Mouse (Mus musculus) embryonic facial prominence, embryonic 15.5 days (tissue): ENCODE results near the gene Dap. TPM values are rescaled to one million over a fixed set of nuclear protein-coding genes. Genes with fewer than 3 reads are reported as not detected.

Experiments used
- ATAC-seq: fragments of 200-750 bp; cut with Nextera tagmentation; 2 replicates; pipeline ENCODE4 v1.8.0; 2017; ENCODE audit warnings: low read depth, moderate TSS enrichment; ENCODE audit not compliant: insufficient number of reproducible peaks, low FRiP score, low TSS enrichment
- H3K27ac ChIP-seq: fragments of 300-500 bp; sonication (generic); replicated peaks from 2 replicates; pipeline ENCODE4 v1.5.1; 2015; ENCODE audit warnings: mild to moderate bottlenecking, inconsistent platforms
- H3K27me3 ChIP-seq: fragments of 300-500 bp; sonication (generic); 2 replicates; pipeline ENCODE4 v1.6.1; 2015; ENCODE audit warnings: inconsistent platforms
- H3K36me3 ChIP-seq: fragments of 300-500 bp; sonication (generic); 2 replicates; pipeline ENCODE4 v1.6.1; 2015; ENCODE audit warnings: mild to moderate bottlenecking, inconsistent platforms
- H3K4me1 ChIP-seq: fragments of 300-500 bp; sonication (generic); 2 replicates; pipeline ENCODE4 v1.6.1; 2015; ENCODE audit warnings: inconsistent platforms
- H3K4me2 ChIP-seq: fragments of 300-500 bp; sonication (generic); replicated peaks from 2 replicates; pipeline ENCODE4 v1.6.1; 2015; ENCODE audit warnings: mild to moderate bottlenecking, inconsistent platforms
- H3K4me3 ChIP-seq: fragments of 300-500 bp; sonication (generic); replicated peaks from 2 replicates; pipeline ENCODE4 v1.5.1; 2015; ENCODE audit warnings: mild to moderate bottlenecking, inconsistent platforms
- H3K9ac ChIP-seq: fragments of 300-500 bp; sonication (generic); 2 replicates; pipeline ENCODE4 v1.6.1; 2015; ENCODE audit warnings: inconsistent platforms
- H3K9me3 ChIP-seq: fragments of 300-500 bp; sonication (generic); replicated peaks from 2 replicates; pipeline ENCODE4 v1.6.1; 2016; ENCODE audit warnings: inconsistent platforms
- WGBS: fragments of 180-500 bp; shearing (Covaris S2); methylation state at CpG from one replicate; pipeline ENCODE4 v1.1.7; 2015; 5-methylcytosine and 5-hydroxymethylcytosine counted together
- polyA plus RNA-seq: library from polyadenylated mRNA; unstranded; fragments of >200 nt; fragmentation: Nextera tagmentation; extraction: Ambion mirVana; gene quantifications from 2 replicates; pipeline ENCODE4 v1.2.1, GENCODE M21; 2015

The Dap gene
- polyA plus RNA-seq, 1 experiment from 2014 or later = 115 TPM

GRCm38 (mm10) chr15:31265404-31265803 lies 41.3 kb downstream of the Dap start:
- no peak overlapping the region for H3K4me3 ChIP-seq
- no peak for ATAC-seq
- no peak overlapping the region for H3K4me2 ChIP-seq
- H3K4me1 ChIP-seq = no peaks in the 10 kb centered on the region
- no peaks in the 10 kb centered on the region for H3K27me3 ChIP-seq
- no peaks in the 10 kb centered on the region for H3K36me3 ChIP-seq
- no peaks in the 10 kb centered on the region for H3K9me3 ChIP-seq
- H3K9ac ChIP-seq = no peak overlapping the region
- 74% methylated on average over 8 of the region's 8 CpGs for whole genome bisulfite sequencing
- H3K27ac ChIP-seq = no peak overlapping the region

- Histone ChIP-seq H3K4me2 (no peak overlapping the region), H3K9me3 (no peaks in the 10 kb centered on the region), H3K36me3 (no peaks in the 10 kb centered on the region), H3K4me1 (no peaks in the 10 kb centered on the region), H3K27me3 (no peaks in the 10 kb centered on the region), H3K4me3 (no peak overlapping the region), H3K9ac (no peak overlapping the region), H3K27ac (no peak overlapping the region)
- no peak for ATAC-seq
- 76% methylated on average over 12 of the region's 12 CpGs for WGBS
These were observed 41.7 kb downstream of the Dap start for GRCm38 (mm10) chr15:31265845-31266244.

- H3K4me1 ChIP-seq = no peaks in the 10 kb centered on the region
- no peaks in the 10 kb centered on the region for H3K9me3 ChIP-seq
- 0 out of 2 replicates have a peak, but pooled peaks cover 10% of the 10 kb centered on the region for H3K36me3 ChIP-seq
- WGBS = 84% methylated on average over 6 of the region's 6 CpGs
- H3K9ac ChIP-seq = no peak overlapping the region
- no peaks in the 10 kb centered on the region for H3K27me3 ChIP-seq
- no peak for ATAC-seq
- no peak overlapping the region for H3K27ac ChIP-seq
- H3K4me2 ChIP-seq = no peak overlapping the region
- no peak overlapping the region for H3K4me3 ChIP-seq
These were observed 44.0 kb downstream of the Dap start for GRCm38 (mm10) chr15:31268148-31268547.

- H3K4me3 ChIP-seq = no peak overlapping the region
- H3K9me3 ChIP-seq = no peaks in the 10 kb centered on the region
- no peak for ATAC-seq
- H3K27me3 ChIP-seq = no peaks in the 10 kb centered on the region
- H3K36me3 ChIP-seq = peaks cover 22% of the 10 kb centered on the region
- 82% methylated on average over 4 of the region's 4 CpGs for WGBS
- no peaks in the 10 kb centered on the region for H3K4me1 ChIP-seq
- H3K27ac ChIP-seq = no peak overlapping the region
- no peak overlapping the region for H3K4me2 ChIP-seq
- H3K9ac ChIP-seq = no peak overlapping the region
These were observed 45.4 kb downstream of the Dap start for GRCm38 (mm10) chr15:31269558-31269957.

- ATAC-seq = no peak
- Histone ChIP-seq H3K9me3 (no peaks in the 10 kb centered on the region), H3K27me3 (no peaks in the 10 kb centered on the region), H3K36me3 (peaks cover 27% of the 10 kb centered on the region), H3K4me1 (no peaks in the 10 kb centered on the region), H3K9ac (no peak overlapping the region), H3K27ac (no peak overlapping the region), H3K4me2 (no peak overlapping the region), H3K4me3 (no peak overlapping the region)
- WGBS = 81% methylated on average over 7 of the region's 7 CpGs
These were observed 48.6 kb downstream of the Dap start for GRCm38 (mm10) chr15:31272695-31273094.

GRCm38 (mm10) chr15:31273509-31273908 lies 49.4 kb downstream of the Dap start:
- no peak for ATAC-seq
- H3K27ac ChIP-seq = no peak overlapping the region
- peaks cover 27% of the 10 kb centered on the region for H3K36me3 ChIP-seq
- H3K9ac ChIP-seq = no peak overlapping the region
- no peaks in the 10 kb centered on the region for H3K9me3 ChIP-seq
- H3K4me3 ChIP-seq = no peak overlapping the region
- 0 out of 2 replicates have a peak, but pooled peaks cover 5% of the 10 kb centered on the region for H3K4me1 ChIP-seq
- H3K27me3 ChIP-seq = no peaks in the 10 kb centered on the region
- H3K4me2 ChIP-seq = no peak overlapping the region
- WGBS = 84% methylated on average over 10 of the region's 10 CpGs

GRCm38 (mm10) chr15:31278090-31278489 lies 54.0 kb downstream of the Dap start:
- no peak overlapping the region for H3K9ac ChIP-seq
- 0 out of 2 replicates have a peak, but pooled peaks cover 5% of the 10 kb centered on the region for H3K4me1 ChIP-seq
- no peaks in the 10 kb centered on the region for H3K27me3 ChIP-seq
- no peak overlapping the region for H3K27ac ChIP-seq
- H3K4me2 ChIP-seq = no peak overlapping the region
- WGBS = 49% methylated on average over 4 of the region's 4 CpGs
- no peak for ATAC-seq
- no peaks in the 10 kb centered on the region for H3K9me3 ChIP-seq
- H3K4me3 ChIP-seq = no peak overlapping the region
- H3K36me3 ChIP-seq = peaks cover 17% of the 10 kb centered on the region

- ATAC-seq = no peak
- no peak overlapping the region for H3K27ac ChIP-seq
- no peak overlapping the region for H3K4me2 ChIP-seq
These were observed 55.0 kb downstream of the Dap start for GRCm38 (mm10) chr15:31279120-31279519.

GRCm38 (mm10) chr15:31279577-31280004 lies 55.5 kb downstream of the Dap start:
- peaks cover 4% of the 10 kb centered on the region; the same call in 1 of the 2 replicates for H3K36me3 ChIP-seq
- no peak overlapping the region for H3K4me2 ChIP-seq
- no peaks in the 10 kb centered on the region for H3K27me3 ChIP-seq
- no peak overlapping the region for H3K9ac ChIP-seq
- ATAC-seq = no peak
- H3K27ac ChIP-seq = no peak overlapping the region
- WGBS = 65% methylated on average over 6 of the region's 6 CpGs
- no peak overlapping the region for H3K4me3 ChIP-seq
- no peaks in the 10 kb centered on the region for H3K9me3 ChIP-seq
- H3K4me1 ChIP-seq = 0 out of 2 replicates have a peak, but pooled peaks cover 5% of the 10 kb centered on the region

More at GRCm38 (mm10) chr15:31279120-31279519, 55.0 kb downstream of the Dap start:
- Histone ChIP-seq H3K27me3 (no peaks in the 10 kb centered on the region), H3K4me3 (no peak overlapping the region), H3K4me1 (0 out of 2 replicates have a peak, but pooled peaks cover 5% of the 10 kb centered on the region), H3K36me3 (peaks cover 7% of the 10 kb centered on the region; the same call in 1 of the 2 replicates), H3K9ac (no peak overlapping the region), H3K9me3 (no peaks in the 10 kb centered on the region)
- 50% methylated on average over 2 of the region's 2 CpGs for WGBS

- Histone ChIP-seq H3K27ac (no peak overlapping the region), H3K9ac (no peak overlapping the region), H3K27me3 (no peaks in the 10 kb centered on the region), H3K9me3 (no peaks in the 10 kb centered on the region), H3K4me1 (0 out of 2 replicates have a peak, but pooled peaks cover 5% of the 10 kb centered on the region), H3K36me3 (no peaks in the 10 kb centered on the region), H3K4me3 (no peak overlapping the region), H3K4me2 (no peak overlapping the region)
- no peak for ATAC-seq
- WGBS = 81% methylated on average over 5 of the region's 5 CpGs
These were observed 55.9 kb downstream of the Dap start for GRCm38 (mm10) chr15:31280059-31280458.

- no peaks in the 10 kb centered on the region for H3K36me3 ChIP-seq
- no peak overlapping the region for H3K4me2 ChIP-seq
- no peak overlapping the region for H3K4me3 ChIP-seq
- H3K4me1 ChIP-seq = 0 out of 2 replicates have a peak, but pooled peaks cover 5% of the 10 kb centered on the region
- H3K27ac ChIP-seq = no peak overlapping the region
- 78% methylated on average over 2 of the region's 2 CpGs for WGBS
- H3K9me3 ChIP-seq = no peaks in the 10 kb centered on the region
- H3K27me3 ChIP-seq = no peaks in the 10 kb centered on the region
- no peak overlapping the region for H3K9ac ChIP-seq
- no peak for ATAC-seq
These were observed 56.6 kb downstream of the Dap start for GRCm38 (mm10) chr15:31280683-31281082.

GRCm38 (mm10) chr15:31281830-31282229 lies 57.7 kb downstream of the Dap start:
- H3K9ac ChIP-seq = no peak overlapping the region
- H3K27ac ChIP-seq = no peak overlapping the region
- no peak overlapping the region for H3K4me3 ChIP-seq
- H3K4me2 ChIP-seq = no peak overlapping the region
- no peaks in the 10 kb centered on the region for H3K36me3 ChIP-seq
- 0 out of 2 replicates have a peak, but pooled peaks cover 5% of the 10 kb centered on the region for H3K4me1 ChIP-seq
- WGBS = 61% methylated on average over 13 of the region's 13 CpGs
- no peaks in the 10 kb centered on the region for H3K27me3 ChIP-seq
- no peaks in the 10 kb centered on the region for H3K9me3 ChIP-seq
- ATAC-seq = no peak
